Mouse (Mus musculus) Muller cell, postnatal 12 days (primary cell): Measurements from ENCODE around the gene Cfap54.

Experiments
- DNase-seq: peaks from one replicate; pipeline ENCODE4 v3.0.0-alpha.2; 2015; ENCODE audit errors: inconsistent ontology term

Gene Cfap54

DNA sequence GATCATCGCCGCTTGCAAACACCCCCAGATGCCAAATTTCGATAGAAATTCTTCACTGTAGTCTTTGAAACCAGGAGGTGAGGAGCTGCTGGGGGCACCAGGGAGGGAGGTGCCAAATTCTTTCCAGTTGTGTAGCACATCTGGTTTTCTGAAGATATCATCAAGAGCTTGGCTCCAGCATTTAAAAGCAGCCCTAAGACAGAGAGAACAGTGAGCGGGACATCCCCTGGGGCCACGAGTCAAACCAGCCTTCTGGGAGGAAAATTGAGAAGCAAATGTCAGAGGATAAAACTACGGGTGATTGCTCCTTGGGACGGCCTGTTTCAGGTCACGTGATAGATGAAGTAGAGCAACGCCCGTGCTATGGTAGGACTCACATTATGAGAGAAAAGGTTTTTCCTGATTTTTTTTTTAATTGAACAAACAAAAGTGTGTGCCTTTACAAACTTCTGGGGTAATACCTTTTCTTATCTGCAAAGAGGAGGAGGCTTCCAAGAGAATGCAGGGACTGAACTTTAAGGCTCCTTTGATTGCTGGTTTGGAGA is 143.6 kb downstream of the Cfap54 start:
- DNase-seq: no peak

DNA sequence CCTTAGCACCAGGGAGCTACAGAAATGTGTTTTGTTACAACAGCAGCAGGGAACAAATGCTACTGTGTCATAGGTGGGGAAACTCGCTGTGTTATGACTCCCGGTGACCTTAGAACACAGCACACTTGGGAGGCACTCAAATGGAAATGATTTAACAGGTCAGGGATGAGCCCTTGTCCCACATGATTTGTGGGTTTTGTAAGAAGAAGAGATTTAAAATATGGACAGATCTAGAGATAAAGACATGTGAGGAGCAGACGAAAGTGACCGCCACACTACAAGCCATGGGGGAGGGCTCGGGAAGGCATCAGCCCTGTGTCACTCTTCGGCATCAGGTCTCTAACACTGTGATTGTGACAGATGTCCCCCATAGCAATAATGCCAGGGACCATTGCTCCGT is 144.3 kb downstream of the Cfap54 start:
- DNase-seq: no peak

DNA sequence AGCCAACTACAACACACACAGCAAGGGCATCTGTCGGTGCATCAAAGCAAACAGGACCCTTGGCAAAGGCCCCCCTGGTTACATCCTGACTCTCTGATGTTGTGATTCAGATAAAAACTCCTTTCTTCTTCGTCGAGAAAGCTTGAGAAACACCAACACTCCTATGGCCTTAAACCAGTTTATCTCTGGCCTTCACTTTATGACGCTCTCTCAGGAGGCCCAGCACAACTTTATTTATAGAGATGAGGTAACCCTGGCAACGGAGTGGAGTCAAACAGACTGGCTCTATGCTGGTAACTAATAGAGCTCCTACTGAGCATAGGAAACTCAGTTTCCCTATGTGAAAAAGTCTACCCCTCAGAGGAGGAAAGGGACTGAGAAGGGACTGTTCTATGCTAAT is 146.9 kb downstream of the Cfap54 start:
- DNase-seq: no peak

- no peak for DNase-seq
These were observed 147.8 kb downstream of the Cfap54 start for GRCm38 (mm10) chr10:92933616-92934015.

DNA sequence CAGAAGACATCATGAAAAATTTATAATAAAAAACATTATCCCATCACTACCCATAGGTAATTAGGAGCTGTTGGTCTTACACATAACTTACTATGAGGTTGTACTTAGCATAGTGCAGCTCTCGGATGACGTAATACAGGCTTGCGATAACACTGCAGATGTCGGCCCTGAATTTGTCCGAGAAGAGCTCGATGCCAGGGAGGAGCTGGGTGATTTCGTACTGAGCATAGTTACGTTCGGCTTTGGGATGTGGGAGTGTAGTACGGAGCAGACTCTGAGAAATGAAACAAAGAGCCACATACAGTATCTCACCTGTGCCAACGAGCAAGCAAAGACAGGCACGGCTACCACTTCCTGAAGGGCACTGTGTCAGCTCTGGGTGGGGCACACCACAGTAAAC is 149.0 kb downstream of the Cfap54 start:
- DNase-seq: no peak

DNA sequence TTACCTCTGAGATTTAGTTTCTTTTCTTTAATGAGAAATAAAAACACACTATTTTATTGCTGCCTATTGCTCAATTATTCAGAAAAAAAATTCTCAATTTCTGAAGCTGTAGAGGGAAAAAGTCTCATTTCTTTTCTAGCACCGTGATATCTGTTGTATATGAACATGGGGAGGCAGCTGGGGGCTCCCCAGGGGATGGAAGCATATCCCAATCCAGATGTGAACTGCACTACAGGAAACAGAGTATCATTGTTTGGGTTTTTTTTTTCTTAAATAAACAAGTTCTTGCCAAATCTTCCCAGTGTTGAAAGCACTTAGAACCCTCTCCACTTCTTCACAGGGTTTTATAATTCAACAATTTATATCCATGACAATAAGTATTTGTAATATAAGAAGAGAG is 151.4 kb downstream of the Cfap54 start:
- no peak for DNase-seq

DNA sequence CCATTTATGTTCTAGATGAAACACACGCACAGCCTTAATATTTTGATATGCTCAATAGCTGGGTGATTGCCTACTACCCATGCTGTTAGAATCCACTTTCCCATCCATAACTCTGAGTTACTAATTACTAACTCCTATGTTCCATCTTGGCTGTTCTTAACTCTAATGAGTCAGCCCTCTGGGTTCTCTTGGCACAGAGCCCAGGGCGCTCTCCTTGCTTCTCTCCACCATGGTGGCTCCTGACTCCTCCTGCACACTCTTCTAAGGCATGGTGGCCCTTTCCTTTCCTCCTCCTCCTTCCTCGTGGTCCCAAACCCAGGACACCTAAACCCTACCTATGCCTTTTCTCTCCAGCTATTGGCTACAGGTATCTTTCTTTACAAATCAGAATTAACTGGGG is 153.2 kb downstream of the Cfap54 start:
- DNase-seq: peak; percentile 33

- DNase-seq: no peak
These were observed 162.9 kb downstream of the Cfap54 start for GRCm38 (mm10) chr10:92918551-92918950.

DNA sequence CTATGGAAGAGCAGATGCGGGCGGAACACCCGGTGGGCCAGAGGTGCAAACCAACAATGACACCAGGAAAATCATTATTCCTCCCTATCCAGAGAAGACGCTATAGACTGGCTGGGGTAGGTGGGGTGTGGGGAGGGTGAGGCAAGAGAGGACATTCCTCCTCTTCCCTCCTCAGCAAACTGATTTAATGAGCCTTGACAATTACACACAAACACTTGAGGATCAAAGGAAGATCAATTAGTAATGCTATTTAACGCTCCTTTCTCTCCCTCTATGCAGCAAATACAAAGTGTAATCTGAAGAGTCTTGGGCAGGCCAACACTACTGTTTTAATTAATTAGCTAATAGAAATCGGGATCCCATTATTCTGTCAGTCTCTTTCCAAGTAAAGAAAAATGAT is 174.2 kb downstream of the Cfap54 start:
- peak; percentile 43 for DNase-seq

- no peak for DNase-seq
These were observed 193.0 kb downstream of the Cfap54 start for GRCm38 (mm10) chr10:92888466-92888865.

- no peak for DNase-seq
These were observed 203.4 kb downstream of the Cfap54 start for GRCm38 (mm10) chr10:92878000-92878399.

GRCm38 (mm10) chr10:92840980-92841379 is 240.4 kb downstream of the Cfap54 start:
- DNase-seq: no peak

DNA sequence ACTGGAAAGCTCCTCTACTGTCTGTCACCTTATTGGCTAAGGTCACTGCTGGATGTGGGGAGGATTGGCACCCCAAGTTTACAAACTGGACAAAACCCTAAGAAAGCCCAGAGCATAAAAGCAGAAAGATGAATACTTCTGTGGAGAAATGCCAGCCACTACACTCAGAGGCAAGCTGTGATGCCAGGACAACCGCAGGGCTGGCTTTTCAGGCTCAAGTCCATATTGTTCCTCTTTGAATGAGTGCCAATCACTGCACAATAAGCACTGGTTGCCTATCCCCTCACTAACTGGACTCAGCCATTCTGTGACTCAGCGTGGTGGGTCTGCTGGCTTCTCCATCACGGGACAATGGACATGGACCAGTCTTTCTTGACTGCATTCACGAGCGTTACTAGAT is 243.8 kb downstream of the Cfap54 start:
- peak; percentile 96 for DNase-seq

DNA sequence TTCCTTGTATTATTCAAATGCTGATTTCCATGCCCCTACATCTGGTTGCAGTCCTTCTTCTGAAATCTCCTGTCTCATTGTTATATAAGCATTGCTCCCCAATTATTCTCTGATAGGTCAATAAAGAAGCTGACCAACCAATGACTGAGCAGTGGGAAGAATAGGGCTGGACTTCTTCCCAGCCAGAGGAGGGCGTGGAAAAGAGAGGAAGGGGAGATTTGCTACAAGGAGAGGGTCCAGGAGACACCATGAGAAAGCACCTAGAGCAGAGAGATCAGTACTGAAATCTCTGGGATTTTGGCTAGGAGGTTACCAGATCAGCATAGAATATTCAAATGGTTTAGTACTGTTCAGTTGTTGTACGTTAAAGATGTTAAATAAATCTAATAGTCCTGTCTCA is 244.4 kb downstream of the Cfap54 start:
- DNase-seq: peak; percentile 47

GRCm38 (mm10) chr10:92821499-92821898 is 259.9 kb downstream of the Cfap54 start:
- peak; percentile 14 for DNase-seq

DNA sequence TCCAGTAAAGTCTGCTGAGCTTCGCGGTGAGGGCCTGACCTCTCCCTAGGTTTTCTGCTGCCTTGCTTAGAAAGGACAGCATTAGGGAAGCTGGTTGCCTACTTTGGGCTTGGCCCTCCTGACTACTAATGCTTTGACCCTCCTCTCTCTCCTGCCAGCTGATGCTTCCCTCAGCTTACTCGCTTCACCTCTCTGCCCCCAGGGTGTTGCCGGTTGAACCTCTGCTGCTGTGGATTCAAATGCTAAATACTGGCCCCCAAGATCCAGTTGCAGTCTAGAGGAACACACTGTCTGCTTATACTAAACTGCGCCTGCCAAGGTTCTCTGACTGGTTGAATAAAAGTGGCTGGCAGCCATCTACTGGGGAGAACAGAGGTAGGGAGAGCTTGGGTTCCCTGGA is 263.2 kb downstream of the Cfap54 start:
- DNase-seq: no peak

DNA sequence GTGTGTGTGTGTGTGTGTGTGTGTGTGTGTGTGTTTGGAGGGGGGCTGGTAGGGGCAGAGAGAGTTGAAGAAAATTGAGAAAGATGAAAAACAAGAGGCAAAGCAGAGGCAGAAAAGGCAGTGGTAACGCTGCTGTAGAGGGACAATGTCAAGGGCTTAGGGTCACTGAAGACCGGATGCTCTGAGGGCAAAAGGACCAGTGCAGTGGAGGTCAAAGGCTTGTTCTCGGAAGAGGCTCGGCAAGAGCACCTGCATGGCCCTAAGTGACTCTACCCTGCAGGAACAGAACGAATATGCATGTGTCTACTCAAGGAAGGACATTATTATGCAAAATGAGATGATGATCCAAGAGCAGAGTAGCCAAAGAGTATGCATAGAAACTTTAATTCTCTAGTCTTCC is 264.5 kb downstream of the Cfap54 start:
- DNase-seq: no peak

GRCm38 (mm10) chr10:92810894-92811293 is 270.5 kb downstream of the Cfap54 start:
- no peak for DNase-seq

GRCm38 (mm10) chr10:92791908-92792307 is 289.5 kb downstream of the Cfap54 start:
- DNase-seq: no peak

- DNase-seq: no peak
These were observed 289.9 kb downstream of the Cfap54 start for GRCm38 (mm10) chr10:92791531-92791900.

DNA sequence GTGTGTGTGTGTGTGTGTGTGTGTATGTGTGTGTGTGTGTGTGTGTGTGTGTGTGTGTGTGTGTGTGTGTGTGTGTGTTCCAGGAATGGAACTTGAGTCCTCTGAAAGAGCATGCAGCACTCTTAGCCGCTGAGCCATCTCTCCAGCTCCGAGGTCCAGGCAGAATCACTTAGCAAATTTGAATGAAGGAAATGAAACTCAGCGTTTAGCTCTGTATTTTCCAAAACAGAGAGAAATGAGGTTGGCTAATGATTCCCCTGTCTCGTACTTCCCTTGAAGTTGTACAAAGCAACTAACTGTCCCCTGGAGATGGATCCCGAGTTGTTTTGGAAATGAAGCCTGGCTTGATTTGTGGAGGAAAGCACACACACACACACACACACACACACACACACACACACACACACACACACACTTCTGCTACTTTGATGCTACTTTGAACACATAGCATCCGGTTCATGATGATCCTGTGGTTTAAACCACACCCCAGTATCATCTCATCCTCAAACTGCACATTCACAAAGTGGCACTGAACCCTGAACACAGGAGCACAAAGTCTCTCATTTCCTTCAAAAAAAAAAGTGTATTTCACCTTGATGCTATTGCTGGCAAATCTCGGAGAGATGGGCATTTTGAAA is 290.4 kb downstream of the Cfap54 start:
- no peak for DNase-seq

DNA sequence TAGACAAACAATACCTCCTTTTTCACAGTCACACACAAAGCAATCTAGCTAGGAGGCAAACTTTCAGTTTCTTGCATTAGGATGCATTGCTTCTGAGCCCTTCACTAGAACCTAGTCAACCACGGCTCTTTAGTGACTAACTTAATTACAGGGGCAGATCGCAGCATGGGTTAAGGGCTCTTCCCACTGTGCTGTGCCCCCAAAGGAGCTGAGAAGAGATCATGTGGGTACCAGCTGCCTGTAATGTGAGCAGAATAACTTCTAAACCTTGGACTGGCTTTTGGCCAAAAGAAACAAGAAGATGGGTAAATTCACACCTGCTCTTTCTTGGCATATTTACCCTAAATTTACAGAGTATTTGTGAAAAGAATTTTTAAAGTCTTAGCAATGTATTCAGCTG is 291.2 kb downstream of the Cfap54 start:
- DNase-seq: no peak

DNA sequence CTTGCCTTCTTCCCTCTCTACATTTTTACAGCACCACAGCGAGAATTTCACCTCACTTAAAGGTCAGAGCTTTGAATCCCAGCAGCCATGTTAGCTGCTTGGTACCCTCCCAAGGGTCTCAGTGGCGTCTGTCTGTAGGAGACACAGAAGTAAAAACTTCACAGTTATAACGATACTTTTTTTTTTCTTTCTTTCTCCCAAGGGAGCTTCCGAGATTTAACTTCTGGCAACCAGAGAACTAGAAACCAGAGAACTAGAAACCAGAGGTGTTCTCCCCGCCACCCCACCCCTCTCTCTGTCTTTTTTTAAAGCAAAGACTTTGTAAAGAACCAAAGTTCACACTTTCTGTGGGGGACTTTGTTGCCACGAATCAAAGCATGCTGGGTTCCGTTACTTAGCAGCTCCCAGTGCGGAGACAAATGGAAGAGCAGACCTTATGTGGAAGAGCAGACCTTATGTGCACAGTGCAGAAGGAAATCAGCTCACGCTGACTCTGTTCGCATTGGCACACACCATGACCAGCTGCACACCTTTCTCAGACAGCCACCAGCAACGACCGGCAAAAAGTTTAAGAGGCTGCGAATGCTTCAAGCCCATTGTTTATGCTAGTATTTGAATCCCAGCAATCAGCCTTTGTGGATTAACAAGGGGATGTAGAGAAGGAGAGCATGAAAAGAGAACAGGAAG is 292.9 kb downstream of the Cfap54 start:
- DNase-seq: no peak
